Mouse (Mus musculus) hindbrain, embryonic 16.5 days (tissue): ENCODE data around the gene Pcbd2. TPM values are rescaled to one million over a fixed set of nuclear protein-coding genes. Genes with fewer than 3 reads are reported as not detected.

Experiments used
- ATAC-seq: fragments of 200-750 bp; cut with Nextera tagmentation; 2 replicates; pipeline ENCODE4 v1.8.0; 2017; ENCODE audit warnings: moderate TSS enrichment, moderate library complexity
- H3K27ac ChIP-seq: fragments of 300-500 bp; sonication (generic); 2 replicates; pipeline ENCODE4 v1.5.1; 2014; ENCODE audit warnings: low read depth, mild to moderate bottlenecking, control low read depth, low read length, moderate library complexity
- H3K27me3 ChIP-seq: fragments of 300-500 bp; sonication (generic); replicated peaks from 2 replicates; pipeline ENCODE4 v1.6.1; 2014; ENCODE audit warnings: low read length; ENCODE audit not compliant: control insufficient read depth, insufficient read depth
- H3K36me3 ChIP-seq: fragments of 300-500 bp; sonication (generic); 2 replicates; pipeline ENCODE4 v1.6.1; 2014; ENCODE audit warnings: mild to moderate bottlenecking, low read length, moderate library complexity, mixed read lengths; ENCODE audit not compliant: control insufficient read depth, insufficient read depth
- H3K4me1 ChIP-seq: fragments of 300-500 bp; sonication (generic); 2 replicates; pipeline ENCODE4 v1.6.1; 2014; ENCODE audit warnings: low read depth, low read length; ENCODE audit not compliant: control insufficient read depth, insufficient read depth
- H3K4me2 ChIP-seq: fragments of 300-500 bp; sonication (generic); 2 replicates; pipeline ENCODE4 v1.6.1; 2014; ENCODE audit warnings: mild to moderate bottlenecking, low read length, control low read depth, moderate library complexity
- H3K4me3 ChIP-seq: fragments of 300-500 bp; sonication (generic); 2 replicates; pipeline ENCODE4 v1.5.1; 2014; ENCODE audit warnings: mild to moderate bottlenecking, low read length, control low read depth, moderate library complexity
- H3K9ac ChIP-seq: fragments of 300-500 bp; sonication (generic); 2 replicates; pipeline ENCODE4 v1.6.1; 2014; ENCODE audit warnings: low read depth, mild to moderate bottlenecking, control low read depth, low read length, moderate library complexity
- H3K9me3 ChIP-seq: fragments of 300-500 bp; sonication (generic); 2 replicates; pipeline ENCODE4 v1.6.1; 2014; ENCODE audit warnings: mild to moderate bottlenecking, low read length, moderate library complexity; ENCODE audit not compliant: control insufficient read depth
- WGBS: fragments of 180-500 bp; shearing (Covaris S2); extraction: QIAGEN DNeasy Blood & Tissue Kit; methylation state at CpG from one replicate; pipeline ENCODE4 v1.1.7; 2014; 5-methylcytosine and 5-hydroxymethylcytosine counted together
- polyA plus RNA-seq: library from polyadenylated mRNA; unstranded; fragments of >200 nt; fragmentation: Nextera tagmentation; extraction: Ambion mirVana; gene quantifications from 2 replicates; pipeline ENCODE4 v1.2.1, GENCODE M21; 2015

Gene Pcbd2
- polyA plus RNA-seq, 1 experiment from 2014 or later = 26.1 TPM

DNA sequence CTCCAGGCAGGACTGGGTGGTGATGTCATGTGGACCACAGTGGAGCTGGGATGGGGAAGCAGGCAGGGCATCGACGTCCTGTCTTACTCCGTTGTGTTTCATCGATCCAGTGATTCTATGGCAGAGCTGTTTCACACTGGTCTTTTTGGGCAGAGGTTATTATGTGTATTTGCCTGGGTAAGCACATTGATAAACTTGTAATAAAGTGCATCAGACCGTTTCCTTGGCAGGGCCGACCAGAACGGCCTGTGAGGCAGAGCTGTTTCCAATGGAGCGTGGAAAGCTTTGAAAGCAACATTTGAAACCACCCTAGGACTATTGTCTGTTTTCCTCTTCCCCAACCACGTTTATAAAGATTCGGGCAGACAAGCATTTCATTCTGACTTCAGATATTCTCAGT, 33.4 kb downstream of the Pcbd2 start:
- Histone ChIP-seq H3K27ac (no peak overlapping the region), H3K4me3 (no peak overlapping the region), H3K27me3 (no peaks in the 10 kb centered on the region), H3K9ac (no peak overlapping the region), H3K4me2 (no peak overlapping the region), H3K4me1 (no peaks in the 10 kb centered on the region), H3K36me3 (no peaks in the 10 kb centered on the region), H3K9me3 (no peaks in the 10 kb centered on the region)
- WGBS = 44% methylated on average over 10 of the region's 10 CpGs
- ATAC-seq = no peak

- Histone ChIP-seq H3K9me3 (no peaks in the 10 kb centered on the region), H3K4me1 (no peaks in the 10 kb centered on the region), H3K36me3 (no peaks in the 10 kb centered on the region), H3K27ac (no peak overlapping the region), H3K9ac (no peak overlapping the region), H3K27me3 (no peaks in the 10 kb centered on the region), H3K4me3 (no peak overlapping the region), H3K4me2 (no peak overlapping the region)
- ATAC-seq = no peak
- 83% methylated on average over 10 of the region's 10 CpGs for WGBS
Measured at GRCm38 (mm10) chr13:55761486-55761885, 34.3 kb downstream of the Pcbd2 start.

DNA sequence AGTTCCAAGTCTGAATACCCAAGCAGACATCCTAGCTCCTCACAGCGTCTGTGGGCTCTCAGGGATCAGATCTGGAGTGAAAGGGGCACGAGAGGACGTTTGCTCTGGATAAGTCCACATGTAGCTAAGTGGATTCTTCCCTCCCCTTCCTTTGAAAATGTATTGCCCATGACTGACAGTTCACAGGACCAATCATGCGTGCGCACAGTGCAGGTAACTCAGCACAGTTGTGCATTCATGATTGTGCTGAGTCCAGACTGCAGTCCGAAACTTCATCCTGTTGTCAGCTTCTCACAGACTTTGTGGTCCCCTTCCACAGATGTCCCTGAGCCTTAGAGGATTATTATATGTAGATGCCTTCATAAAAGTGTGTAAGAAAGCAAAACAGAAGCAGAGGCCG, 47.2 kb downstream of the Pcbd2 start:
- no peaks in the 10 kb centered on the region for H3K27me3 ChIP-seq
- no peaks in the 10 kb centered on the region for H3K9me3 ChIP-seq
- H3K4me1 ChIP-seq = no peaks in the 10 kb centered on the region
- no peak for ATAC-seq
- no peaks in the 10 kb centered on the region for H3K36me3 ChIP-seq
- no peak overlapping the region for H3K27ac ChIP-seq
- no peak overlapping the region for H3K9ac ChIP-seq
- WGBS = 88% methylated on average over 7 of the region's 7 CpGs
- no peak overlapping the region for H3K4me2 ChIP-seq
- H3K4me3 ChIP-seq = no peak overlapping the region

- H3K9ac ChIP-seq = no peak overlapping the region
- ATAC-seq = no peak
- no peak overlapping the region for H3K27ac ChIP-seq
- H3K4me2 ChIP-seq = no peak overlapping the region
- no peaks in the 10 kb centered on the region for H3K4me1 ChIP-seq
- no peaks in the 10 kb centered on the region for H3K36me3 ChIP-seq
- H3K9me3 ChIP-seq = no peaks in the 10 kb centered on the region
- WGBS = 71% methylated on average over 11 of the region's 11 CpGs
- H3K27me3 ChIP-seq = no peaks in the 10 kb centered on the region
- no peak overlapping the region for H3K4me3 ChIP-seq
Measured at GRCm38 (mm10) chr13:55775056-55775455, 47.9 kb downstream of the Pcbd2 start.

GRCm38 (mm10) chr13:55784268-55784667, 57.1 kb downstream of the Pcbd2 start, which contains the start of gene Catsper3:
Gene Catsper3, plus strand, starts transcription at chr13:55784568.
- Histone ChIP-seq H3K9me3 (no peaks in the 10 kb centered on the region), H3K27ac (no peak within 1 kb of the TSS), H3K27me3 (no peaks in the 10 kb centered on the region), H3K36me3 (no peaks in the 10 kb centered on the region), H3K9ac (no peak within 1 kb of the TSS), H3K4me3 (no peak within 1 kb of the TSS), H3K4me2 (no peak within 1 kb of the TSS), H3K4me1 (no peaks in the 10 kb centered on the region)
- ATAC-seq = no peak
- WGBS = 94% methylated on average over 3 of the region's 3 CpGs

DNA sequence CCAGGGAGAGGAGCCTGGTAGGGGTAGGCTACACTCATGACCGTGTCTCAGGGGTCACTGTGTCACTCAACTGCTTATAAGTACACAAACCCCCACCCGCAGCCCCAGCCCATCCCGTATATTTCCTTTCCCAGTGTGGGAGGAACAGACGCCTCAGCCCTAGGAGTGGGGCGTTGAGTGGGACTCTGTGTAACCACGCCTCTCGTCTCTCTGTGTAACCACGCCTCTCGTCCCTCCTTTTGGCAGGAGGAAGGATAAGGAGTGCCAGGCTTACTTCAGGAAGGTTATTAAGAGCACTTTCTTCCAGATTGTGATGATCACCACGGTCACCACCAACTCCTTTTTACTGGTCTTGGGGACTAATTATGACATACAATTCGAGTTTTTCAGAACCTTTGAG, 59.0 kb downstream of the Pcbd2 start:
- no peak overlapping the region for H3K27ac ChIP-seq
- no peak for ATAC-seq
- no peaks in the 10 kb centered on the region for H3K4me1 ChIP-seq
- H3K9ac ChIP-seq = no peak overlapping the region
- H3K9me3 ChIP-seq = no peaks in the 10 kb centered on the region
- H3K4me2 ChIP-seq = no peak overlapping the region
- no peak overlapping the region for H3K4me3 ChIP-seq
- no peaks in the 10 kb centered on the region for H3K27me3 ChIP-seq
- no peaks in the 10 kb centered on the region for H3K36me3 ChIP-seq
- WGBS = 81% methylated on average over 11 of the region's 11 CpGs

DNA sequence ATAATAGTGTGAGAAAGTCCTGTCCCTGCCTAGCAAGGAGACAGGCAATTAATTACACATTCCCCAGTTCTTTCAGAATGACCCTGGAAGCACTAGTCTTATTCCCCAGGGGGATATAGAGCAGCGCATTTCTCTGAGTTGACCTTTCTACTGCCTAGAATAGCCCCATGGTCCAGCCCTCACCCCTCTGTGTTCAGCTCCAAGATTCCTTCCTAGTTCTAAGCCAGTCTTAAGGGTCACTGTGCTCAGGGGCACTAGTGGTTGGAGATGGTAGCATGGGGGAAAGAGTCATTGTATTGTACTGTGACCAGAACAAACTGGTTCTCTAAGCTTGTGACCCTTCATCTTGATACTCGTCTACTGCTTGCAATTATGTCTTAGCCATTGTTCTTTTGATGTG, 74.1 kb downstream of the Pcbd2 start:
- no peak overlapping the region for H3K4me2 ChIP-seq
- no peak overlapping the region for H3K4me3 ChIP-seq
- no peak overlapping the region for H3K9ac ChIP-seq
- H3K27me3 ChIP-seq = no peaks in the 10 kb centered on the region
- ATAC-seq = no peak
- no peaks in the 10 kb centered on the region for H3K36me3 ChIP-seq
- no peak overlapping the region for H3K27ac ChIP-seq
- WGBS = 74% methylated on average over 2 of the region's 2 CpGs
- H3K4me1 ChIP-seq = no peaks in the 10 kb centered on the region
- no peaks in the 10 kb centered on the region for H3K9me3 ChIP-seq

- Histone ChIP-seq H3K4me3 (no peak overlapping the region), H3K9me3 (no peaks in the 10 kb centered on the region), H3K36me3 (no peaks in the 10 kb centered on the region), H3K27ac (no peak overlapping the region), H3K4me2 (no peak overlapping the region), H3K9ac (no peak overlapping the region), H3K4me1 (no peaks in the 10 kb centered on the region), H3K27me3 (no peaks in the 10 kb centered on the region)
- ATAC-seq = no peak
- 96% methylated on average over 1 of the region's 1 CpGs for WGBS
Measured at GRCm38 (mm10) chr13:55803973-55804372, 76.8 kb downstream of the Pcbd2 start.

DNA sequence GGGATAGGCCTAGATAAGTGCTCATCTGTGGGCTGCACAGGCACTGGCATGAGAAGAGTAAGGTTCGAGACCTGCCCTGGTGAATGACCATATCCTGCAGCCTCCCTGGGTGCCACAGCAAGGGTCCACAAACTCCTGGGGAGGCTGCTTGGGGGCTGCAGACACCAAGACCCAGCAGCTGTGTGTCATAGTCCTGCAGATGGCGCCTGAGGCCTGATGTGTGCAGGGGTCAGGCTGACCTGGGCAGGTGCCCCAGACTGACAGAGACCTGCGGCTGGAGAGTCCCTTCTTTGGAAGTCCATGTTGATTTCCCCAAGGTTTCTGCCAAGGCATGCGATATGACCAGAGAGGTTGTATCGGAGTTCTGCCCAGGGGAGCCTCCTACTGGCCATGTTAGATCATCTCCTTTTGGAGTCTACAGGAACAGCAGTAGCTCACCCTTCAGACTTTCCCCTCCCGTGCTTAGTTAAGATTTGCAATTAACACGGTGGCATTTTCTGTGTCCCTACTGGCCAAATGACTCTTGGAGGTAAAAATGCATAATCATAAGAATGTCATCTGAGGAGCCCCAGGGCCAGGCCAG, 82.0 kb downstream of the Pcbd2 start:
- Histone ChIP-seq H3K9ac (no peak overlapping the region), H3K36me3 (no peaks in the 10 kb centered on the region), H3K4me1 (no peaks in the 10 kb centered on the region), H3K27ac (no peak overlapping the region), H3K4me2 (no peak overlapping the region), H3K9me3 (no peaks in the 10 kb centered on the region), H3K4me3 (no peak overlapping the region), H3K27me3 (no peaks in the 10 kb centered on the region)
- ATAC-seq = no peak
- WGBS = 77% methylated on average over 7 of the region's 7 CpGs

DNA sequence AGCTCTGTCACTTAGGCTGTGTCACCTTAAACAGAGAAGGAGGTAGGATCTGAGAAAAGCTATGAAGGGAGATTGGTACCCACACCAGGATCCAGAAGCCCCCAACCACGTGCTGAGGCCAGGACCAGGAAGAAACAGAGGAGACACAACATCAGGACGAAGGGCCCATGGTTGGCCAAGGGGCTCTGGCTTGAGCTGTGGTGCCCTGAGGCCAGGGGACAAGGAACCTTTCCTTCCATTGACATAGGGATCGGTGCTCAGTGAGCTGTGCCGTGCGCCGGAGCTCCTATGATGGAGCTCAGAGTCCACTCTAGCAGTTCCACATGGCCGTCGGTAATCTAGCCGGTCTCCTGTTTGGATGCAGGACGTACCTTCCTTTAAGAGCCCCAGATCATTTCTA, 82.5 kb downstream of the Pcbd2 start:
- Histone ChIP-seq H3K4me3 (no peak overlapping the region), H3K4me1 (no peaks in the 10 kb centered on the region), H3K36me3 (no peaks in the 10 kb centered on the region), H3K27me3 (no peaks in the 10 kb centered on the region), H3K9ac (no peak overlapping the region), H3K27ac (no peak overlapping the region), H3K4me2 (no peak overlapping the region), H3K9me3 (no peaks in the 10 kb centered on the region)
- ATAC-seq = no peak
- 95% methylated on average over 10 of the region's 10 CpGs for WGBS
